Mouse (Mus musculus): ENCODE data around the gene Ric1.

- no peak for TF ChIP-seq POLR2A (IDR thresholded peaks at IDR 0.05; ENCODE audit: insufficient read depth, low read depth, low read length)
- no peak for TF ChIP-seq CTCF (IDR thresholded peaks at IDR 0.05)
Observed at GRCm38 (mm10) chr19:29483386-29483785, 38.7 kb upstream of the Ric1 start.

Data from heart, adult 2 months (tissue).